Mouse (Mus musculus) gastrocnemius, postnatal 10 days (tissue): Measurements from ENCODE around the gene Rtcb. TPM values are rescaled to one million over a fixed set of nuclear protein-coding genes. Genes with fewer than 3 reads are reported as not detected.
A peak's percentile ranks its signal among the peaks of the same experiment; 100 is the strongest.

Experiments
- DNase-seq: peaks from one replicate; pipeline ENCODE4 v3.0.0; 2021; ENCODE audit warnings: mixed read lengths
- long read RNA-seq, 2 experiments: library from polyadenylated mRNA; stranded (forward); transcript quantifications; one replicate each; pipeline ENCODE4 v2.0.0; 2021
- total RNA-seq, 2 experiments: library from RNA; stranded (reverse); gene quantifications; 2 replicates each; pipeline ENCODE4 v1.2.3; 2021

Rtcb gene
- 10 to 100 TPM; 64.2 to 65.6 TPM for total RNA-seq
- long read RNA-seq, experiment 1, transcript Rtcb-201 (12 exons, 2,009 nt) = major isoform, 119 of 128 reads
- long read RNA-seq, experiment 1, partial matches to known transcripts = 3 of 128 reads
- long read RNA-seq, experiment 1, other reads (novel, unspliced or antisense) = 6 of 128 reads
- long read RNA-seq, experiment 2, transcript Rtcb-201 (12 exons, 2,009 nt) = major isoform, 93 of 102 reads
- long read RNA-seq, experiment 2, partial matches to known transcripts = 4 of 102 reads
- long read RNA-seq, experiment 2, other reads (novel, unspliced or antisense) = 5 of 102 reads

DNA sequence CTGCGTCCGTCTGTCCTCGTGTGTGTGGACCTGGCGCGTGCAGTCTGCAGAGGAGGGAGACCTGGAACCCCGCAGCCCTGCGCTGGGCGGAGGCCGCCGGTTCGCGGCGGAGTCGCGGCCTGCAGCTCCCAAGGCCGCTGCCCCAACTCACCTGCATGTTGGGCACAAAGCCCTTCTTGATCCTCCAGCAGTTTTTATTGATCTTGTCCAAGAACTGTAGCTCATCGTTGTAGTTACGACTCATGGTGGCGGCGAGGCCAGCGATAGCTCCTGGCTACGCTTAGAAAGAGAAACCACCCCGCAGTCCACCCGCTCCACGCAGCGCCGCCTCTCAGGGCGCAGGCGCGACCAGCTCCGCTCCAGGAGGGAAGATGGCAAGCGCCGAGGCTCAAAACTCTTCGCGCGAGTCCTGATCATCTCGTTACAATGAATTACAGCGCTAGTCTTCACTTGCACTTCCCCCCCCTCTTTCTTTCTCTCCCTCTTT lies at the start of gene Rtcb:
Gene Rtcb, minus strand, starts transcription at position 360 of the 487 bp plus-strand sequence.
- DNase-seq = peak; percentile 99

GRCm38 (mm10) chr10:86006455-86006854 lies 48.8 kb upstream of the Rtcb start:
- DNase-seq = no peak

GRCm38 (mm10) chr10:86000447-86000846 lies 42.8 kb upstream of the Rtcb start:
- no peak for DNase-seq

DNA sequence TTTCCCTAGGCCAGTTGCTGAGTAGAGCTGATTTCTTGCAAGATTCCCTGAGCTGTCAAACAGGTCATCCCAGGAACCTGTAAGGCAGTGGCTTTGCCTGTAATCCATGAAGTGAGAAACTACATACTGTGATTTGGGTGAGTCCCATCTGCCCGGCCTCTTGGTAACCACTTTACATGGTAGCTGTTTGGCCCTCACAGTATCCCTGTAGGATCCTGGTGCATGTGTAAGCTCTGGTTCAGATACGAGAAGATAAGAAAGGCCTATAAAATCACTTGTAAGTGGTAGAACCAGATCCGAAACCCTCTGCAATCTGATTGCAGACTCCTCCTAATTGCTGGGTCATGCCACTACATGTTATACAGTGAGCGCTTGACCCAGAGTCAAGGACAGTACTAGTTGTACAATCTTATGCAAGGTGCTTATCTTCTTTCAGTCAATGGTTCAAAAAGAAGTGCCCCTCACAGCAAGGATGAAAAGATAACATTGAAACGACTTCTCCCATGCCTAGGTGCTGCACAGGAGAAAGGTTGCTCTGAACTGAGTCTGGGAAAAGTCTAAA lies 37.0 kb upstream of the Rtcb start:
- DNase-seq = no peak

DNA sequence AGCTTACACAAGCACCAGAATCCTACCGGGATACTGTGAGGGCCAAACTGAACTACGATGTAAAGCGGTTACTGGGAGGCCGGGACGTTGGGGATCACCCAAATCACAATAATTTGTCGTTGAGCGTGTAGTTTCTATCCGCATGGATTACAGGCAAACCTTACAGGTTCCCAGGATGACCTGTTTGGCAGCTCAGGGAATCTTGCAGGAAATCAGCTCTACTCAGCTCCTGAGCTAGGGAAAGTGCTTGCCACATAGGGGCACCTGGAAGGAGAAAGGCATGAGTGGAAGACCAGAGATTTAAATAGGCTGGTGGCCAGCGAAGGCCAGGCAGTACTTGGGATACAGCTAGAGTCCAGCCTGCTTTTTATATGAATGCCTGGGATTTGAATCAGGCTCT lies 36.2 kb upstream of the Rtcb start:
- DNase-seq = no peak

DNA sequence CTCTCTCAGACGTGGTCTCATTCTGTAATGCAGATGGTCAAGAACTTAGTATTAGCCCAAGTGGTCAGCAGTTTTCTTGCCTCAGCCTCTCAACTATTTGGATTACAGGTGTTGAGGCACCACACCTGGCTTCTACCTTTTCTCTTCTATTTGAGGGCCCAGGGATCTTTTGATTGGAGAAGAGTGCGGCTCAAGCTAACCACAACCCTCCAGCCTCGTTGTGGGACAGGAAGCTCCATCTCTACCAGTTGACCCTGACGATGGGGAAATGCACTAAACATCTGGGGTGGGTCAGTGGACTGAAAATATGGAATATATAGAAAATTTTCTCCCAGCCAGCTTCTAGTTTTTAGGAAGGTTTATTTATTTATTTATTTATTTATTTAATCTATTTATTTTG lies 34.8 kb upstream of the Rtcb start:
- DNase-seq = no peak

- DNase-seq = no peak
These were observed 31.9 kb upstream of the Rtcb start for GRCm38 (mm10) chr10:85989412-85990115.

DNA sequence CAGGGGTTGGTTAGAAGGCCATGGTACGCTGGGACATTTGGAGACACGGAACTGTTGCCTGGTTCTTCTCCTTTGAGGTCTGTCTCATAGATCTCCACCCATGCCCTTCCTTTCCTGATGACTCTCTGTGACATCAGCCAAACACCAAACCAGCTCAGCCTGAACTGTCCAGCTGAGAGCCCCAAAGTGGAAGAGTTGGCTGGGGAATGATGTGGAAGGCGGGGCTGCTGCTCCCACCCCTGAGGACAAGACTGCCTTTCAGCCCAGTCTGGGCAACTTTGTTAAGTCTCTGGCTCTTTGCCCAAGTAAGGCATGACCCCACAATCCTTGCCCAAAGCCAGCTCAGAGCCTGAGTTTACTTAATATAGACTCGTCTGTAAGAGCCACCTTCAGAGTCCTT lies 15.3 kb upstream of the Rtcb start:
- DNase-seq = no peak

GRCm38 (mm10) chr10:85971826-85972225 lies 14.2 kb upstream of the Rtcb start:
- DNase-seq = no peak

- DNase-seq = no peak
These were observed 12.4 kb upstream of the Rtcb start for GRCm38 (mm10) chr10:85969894-85970620.

GRCm38 (mm10) chr10:85968731-85969130 lies 11.1 kb upstream of the Rtcb start:
- DNase-seq = no peak

DNA sequence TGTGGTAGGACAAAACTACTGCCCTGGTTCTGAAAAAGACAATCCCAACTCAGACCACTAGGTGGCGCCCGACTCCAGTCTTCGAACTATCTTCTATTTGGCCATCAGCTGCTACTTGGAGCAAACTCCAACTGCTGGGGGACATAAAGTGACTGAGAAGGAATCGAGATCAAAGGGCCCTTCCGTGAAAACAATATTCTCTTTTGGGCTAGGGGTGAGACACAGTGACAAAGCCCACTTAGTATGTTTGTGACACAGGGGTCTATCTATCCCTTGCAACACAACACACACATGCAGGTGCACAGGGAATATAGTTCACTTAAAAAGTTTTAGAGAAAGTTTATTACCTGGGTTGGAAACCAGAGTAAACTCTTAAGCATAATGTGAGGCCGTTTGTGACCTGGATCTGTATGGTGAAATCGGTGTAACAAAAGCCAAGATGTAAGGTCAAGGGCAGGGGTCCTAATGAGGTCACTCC lies 10.6 kb upstream of the Rtcb start:
- DNase-seq = peak; percentile 82

DNA sequence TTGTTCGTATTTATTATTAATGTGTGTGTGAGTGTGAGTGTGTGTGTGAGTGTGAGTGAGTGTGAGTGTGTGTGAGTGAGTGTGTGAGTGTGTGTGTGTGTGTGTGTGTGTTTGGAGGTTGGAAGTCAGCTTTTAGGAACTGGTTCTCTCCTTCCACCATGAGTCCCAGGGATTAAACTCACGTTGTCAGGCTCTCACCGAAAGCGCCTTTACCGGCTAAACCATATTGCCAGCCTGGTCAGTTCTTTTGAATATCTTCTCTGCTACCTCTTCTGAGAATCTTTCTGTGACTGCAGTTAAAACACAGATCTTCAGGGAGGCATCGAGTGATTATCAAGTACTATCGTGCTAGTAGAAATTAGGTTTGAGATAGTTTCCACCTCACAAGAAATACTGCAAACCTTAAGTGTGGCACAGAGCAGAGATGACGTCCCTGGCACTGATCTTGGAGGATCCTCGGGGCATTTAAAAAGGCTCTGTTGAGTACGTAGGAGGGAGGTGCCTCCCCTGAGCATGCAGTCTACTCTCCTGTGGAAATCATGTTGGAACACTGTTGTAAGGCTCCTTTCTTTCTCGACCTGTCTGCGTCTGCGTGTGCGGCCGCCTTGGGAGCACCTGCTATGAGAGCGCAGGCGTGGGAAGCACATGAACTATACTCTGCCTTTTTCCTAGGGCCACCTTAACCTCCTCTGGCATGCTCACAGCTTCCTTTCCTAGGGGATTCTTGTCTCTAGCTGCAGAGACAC lies 10.0 kb upstream of the Rtcb start:
- no peak for DNase-seq

GRCm38 (mm10) chr10:85966476-85966875 lies 8.9 kb upstream of the Rtcb start:
- no peak for DNase-seq

GRCm38 (mm10) chr10:85964316-85964715 lies 6.7 kb upstream of the Rtcb start:
- DNase-seq = no peak

DNA sequence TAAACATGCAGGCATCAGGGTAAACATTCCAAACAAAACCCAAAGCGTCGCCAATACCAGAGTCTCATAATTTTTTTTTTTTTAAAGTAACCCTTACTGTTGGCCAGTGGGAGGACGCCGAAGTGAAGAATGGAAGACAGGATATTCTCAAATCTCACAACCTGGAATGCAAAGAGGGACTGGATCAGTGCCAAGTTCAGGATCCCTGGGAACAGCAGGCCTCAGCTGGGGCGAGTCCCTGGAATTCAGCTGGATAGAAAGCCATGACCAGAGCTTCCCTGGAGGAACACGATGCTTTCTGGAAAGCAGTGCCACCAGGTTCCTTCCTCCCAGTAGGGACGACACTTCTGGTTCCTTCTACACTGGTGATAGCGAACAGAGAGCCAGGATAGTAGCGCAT lies 5.3 kb upstream of the Rtcb start:
- no peak for DNase-seq

DNA sequence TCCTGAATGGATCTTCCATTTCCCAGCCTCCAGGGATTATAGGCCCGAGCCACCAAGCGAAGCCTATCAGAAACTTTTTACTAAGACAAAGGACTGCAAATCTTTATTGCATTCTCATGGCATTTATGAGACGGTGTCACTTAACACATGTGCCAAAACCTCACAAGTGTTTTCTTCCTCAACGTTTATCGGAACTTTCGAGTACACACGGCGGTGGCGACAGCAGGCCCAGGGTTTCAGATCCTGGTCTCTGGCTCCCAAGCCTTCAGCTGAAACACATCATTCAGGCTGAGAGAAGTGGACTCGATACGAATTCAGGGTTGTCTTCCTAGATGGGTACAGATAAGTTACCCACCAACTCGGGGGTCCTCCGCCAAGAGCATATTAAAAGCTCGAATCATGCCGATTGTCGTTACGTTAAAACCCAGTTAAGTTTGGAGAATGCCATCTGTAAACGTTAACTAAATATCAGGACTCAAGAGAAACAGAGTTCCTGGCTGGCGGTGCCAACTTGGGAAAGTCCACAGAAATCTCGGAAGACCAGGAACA lies 678 bp downstream of the Rtcb start:
- DNase-seq = no peak

DNA sequence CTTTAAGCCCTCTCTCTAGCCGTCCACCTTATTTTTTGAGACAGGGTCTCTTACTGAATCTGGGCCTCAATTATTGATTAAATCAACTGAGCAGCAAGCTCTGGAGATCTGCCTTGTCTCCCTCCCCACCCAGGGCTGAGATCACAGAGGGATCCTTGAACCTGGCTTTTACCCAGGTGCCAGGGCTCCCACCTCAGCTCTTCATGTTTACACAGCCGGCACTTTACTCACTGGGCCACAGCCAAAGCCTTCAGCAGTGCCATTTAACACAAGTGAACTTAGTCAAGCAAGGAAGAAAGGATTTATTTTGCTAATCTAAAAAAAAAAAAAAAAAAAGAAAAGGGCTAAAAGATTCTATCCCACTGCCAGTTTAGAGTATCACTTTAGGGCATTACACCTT lies 3.2 kb downstream of the Rtcb start:
- DNase-seq = no peak

DNA sequence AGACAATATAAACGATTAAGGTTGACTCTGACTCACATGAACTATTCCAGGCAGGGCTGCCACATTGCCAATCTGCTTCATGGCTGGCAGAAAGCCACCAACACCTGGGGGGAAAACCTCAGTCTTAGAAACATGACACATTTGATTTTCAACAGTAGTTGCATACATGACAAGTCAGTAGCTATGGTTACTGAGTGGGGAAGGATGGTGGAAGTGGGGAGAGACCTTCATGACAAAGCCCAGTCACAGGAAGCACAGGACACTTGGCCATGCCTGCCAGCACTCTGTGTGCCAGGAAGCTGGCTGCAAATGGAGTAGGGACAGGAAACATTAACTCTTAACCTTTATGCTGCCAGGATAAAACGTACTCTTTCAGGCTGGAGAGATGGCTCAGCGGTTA lies 4.2 kb downstream of the Rtcb start:
- DNase-seq = no peak

GRCm38 (mm10) chr10:85951765-85952443 lies 5.7 kb downstream of the Rtcb start:
- no peak for DNase-seq
